Mouse (Mus musculus): Measurements from ENCODE around the gene Entpd7.

Gene Entpd7

GRCm38 (mm10) chr19:43674730-43675524, 14.5 kb upstream of the Entpd7 start, which contains the start of gene Slc25a28:
Gene Slc25a28 (minus strand): TSS chr19:43674881.
- peak; percentile 98 for DNase-seq (ENCODE audit: extremely low spot score)

- no peak for DNase-seq (ENCODE audit: extremely low spot score)
Measured at GRCm38 (mm10) chr19:43675525-43676400, 13.7 kb upstream of the Entpd7 start.

GRCm38 (mm10) chr19:43678467-43679003, 10.9 kb upstream of the Entpd7 start:
- no peak for DNase-seq (ENCODE audit: extremely low spot score)

- DNase-seq (ENCODE audit: extremely low spot score): no peak
Measured at GRCm38 (mm10) chr19:43679474-43679981, 9.9 kb upstream of the Entpd7 start.

GRCm38 (mm10) chr19:43681541-43681940, 7.9 kb upstream of the Entpd7 start:
- DNase-seq (ENCODE audit: extremely low spot score): no peak

GRCm38 (mm10) chr19:43692815-43693214, 3.3 kb downstream of the Entpd7 start:
- no peak for DNase-seq (ENCODE audit: extremely low spot score)

GRCm38 (mm10) chr19:43695514-43695964, 6.1 kb downstream of the Entpd7 start:
- no peak for DNase-seq (ENCODE audit: extremely low spot score)

GRCm38 (mm10) chr19:43697666-43698370, 8.3 kb downstream of the Entpd7 start:
- no peak for DNase-seq (ENCODE audit: extremely low spot score)

- DNase-seq (ENCODE audit: extremely low spot score): no peak
Measured at GRCm38 (mm10) chr19:43699021-43699762, 9.7 kb downstream of the Entpd7 start.

- DNase-seq (ENCODE audit: extremely low spot score): no peak
Measured at GRCm38 (mm10) chr19:43699763-43700155, 10.3 kb downstream of the Entpd7 start.

- DNase-seq (ENCODE audit: extremely low spot score): no peak
Measured at GRCm38 (mm10) chr19:43704211-43704610, 14.7 kb downstream of the Entpd7 start.

- DNase-seq (ENCODE audit: extremely low spot score): no peak
Measured at GRCm38 (mm10) chr19:43704787-43705497, 15.5 kb downstream of the Entpd7 start.

GRCm38 (mm10) chr19:43708206-43708605, 18.7 kb downstream of the Entpd7 start:
- no peak for DNase-seq (ENCODE audit: extremely low spot score)

GRCm38 (mm10) chr19:43709317-43709716, 19.8 kb downstream of the Entpd7 start:
- DNase-seq (ENCODE audit: extremely low spot score): no peak

GRCm38 (mm10) chr19:43711159-43711916, 21.9 kb downstream of the Entpd7 start:
- DNase-seq (ENCODE audit: extremely low spot score): no peak

GRCm38 (mm10) chr19:43711971-43712370, 22.5 kb downstream of the Entpd7 start:
- no peak for DNase-seq (ENCODE audit: extremely low spot score)

- DNase-seq (ENCODE audit: extremely low spot score): no peak
Measured at GRCm38 (mm10) chr19:43720061-43720460, 30.6 kb downstream of the Entpd7 start.

- DNase-seq (ENCODE audit: extremely low spot score): no peak
Measured at GRCm38 (mm10) chr19:43722891-43723290, 33.4 kb downstream of the Entpd7 start.

- no peak for DNase-seq (ENCODE audit: extremely low spot score)
Measured at GRCm38 (mm10) chr19:43723501-43723900, 34.0 kb downstream of the Entpd7 start.

Data from embryo, embryonic 9.5 days (tissue).